22 mouse cellular contexts compared by ENCODE assay signal in the genomic region with DNA sequence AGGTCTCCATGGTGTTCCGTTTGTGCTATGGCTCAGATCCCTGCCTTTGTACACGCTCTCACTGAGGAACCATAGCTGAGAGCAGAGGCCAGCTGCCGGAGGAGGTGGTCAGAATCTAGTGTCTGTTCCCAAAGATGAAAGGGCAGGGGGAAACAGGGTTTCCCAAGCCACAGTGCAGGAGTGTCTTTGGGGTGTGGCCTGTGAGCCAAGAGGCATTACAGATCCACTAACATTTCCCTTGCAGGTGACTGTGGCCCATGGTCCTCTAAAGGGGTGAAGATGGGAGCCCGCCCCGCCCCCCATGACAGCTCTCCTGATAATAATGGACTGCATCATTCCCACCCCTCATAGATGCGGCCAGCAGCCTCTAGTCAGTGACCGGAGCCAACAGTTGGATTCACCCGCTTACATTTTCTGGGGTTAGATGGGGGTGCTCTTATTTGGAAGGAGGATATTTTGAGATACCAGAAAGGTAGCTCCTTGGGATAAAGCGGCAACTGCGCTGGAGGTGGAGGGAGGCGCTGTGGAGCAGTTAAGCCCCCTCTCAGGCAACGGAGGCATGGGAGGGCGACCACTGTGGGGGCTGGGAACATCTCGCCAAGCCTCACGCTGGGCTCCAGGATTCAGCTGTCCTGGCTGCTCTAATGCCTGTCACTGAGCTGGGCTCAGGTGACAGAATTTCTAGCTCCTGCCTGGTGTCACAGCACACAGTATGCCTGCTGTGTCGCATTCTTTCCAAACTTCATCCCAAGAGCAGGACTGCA. TPM values are rescaled to one million over a fixed set of nuclear protein-coding genes. Genes with fewer than 3 reads are reported as not detected.
DNase-seq lines count a peak whose midpoint lies in the region; ATAC-seq and TF ChIP-seq lines count a peak whose summit lies in the region.
"Had no signal": no experiment of that assay in that cellular context is flagged by ENCODE, and none has a peak within 500 bp of the region (broad histone marks: within the 10 kb centered on the region; RNA-seq: fewer than 3 reads in every experiment).

No protein-coding gene starts in this region.

- H3K36me3 ChIP-seq in forebrain, postnatal 0 days (ENCODE audit: insufficient read depth): no peaks in the 10 kb centered on the region
- 0 out of 2 replicates have a peak, but pooled peaks cover 4% of the 10 kb centered on the region for H3K36me3 ChIP-seq in forebrain, embryonic 13.5 days (ENCODE audit: poor library complexity, severe bottlenecking)
- no peaks in the 10 kb centered on the region for H3K36me3 ChIP-seq in midbrain, embryonic 10.5 days
- H3K36me3 ChIP-seq in midbrain, embryonic 15.5 days (replicated peaks): no peaks in the 10 kb centered on the region
- H3K36me3 ChIP-seq in midbrain, embryonic 16.5 days (ENCODE audit: control insufficient read depth, insufficient read depth, low read length): peaks cover 4% of the 10 kb centered on the region
- H3K36me3 ChIP-seq: embryonic facial prominence, embryonic 13.5 days; forebrain, embryonic 15.5 days; G1E; heart, embryonic 10.5 days had no signal

- 59% methylated on average over 16 of the region's 16 CpGs for WGBS in forebrain, postnatal 0 days
- WGBS in forebrain, embryonic 13.5 days: 51% methylated on average over 16 of the region's 16 CpGs
- WGBS in midbrain, embryonic 10.5 days: 54% methylated on average over 16 of the region's 16 CpGs
- WGBS in midbrain, embryonic 15.5 days: 43% methylated on average over 16 of the region's 16 CpGs
- WGBS in midbrain, embryonic 16.5 days: 49% methylated on average over 16 of the region's 16 CpGs

- DNase-seq in cerebellum, adult 11-12 months: peak; percentile 47
- no peak for DNase-seq in cerebellum, adult 9-10 months
- no peak for DNase-seq in forebrain, postnatal 0 days
- DNase-seq in midbrain, embryonic 10.5 days (ENCODE audit: low spot score): no peak
- DNase-seq in thymus, postnatal 14 days: no peak
- DNase-seq: adrenal gland, postnatal 36 days; kidney, postnatal 4 days; lung, adult 18-20 months; lung, postnatal 14 days; thymus, postnatal 36 days had no signal

- 0 out of 2 replicates have a peak, but pooled peaks have one; percentile 6 for TF ChIP-seq CTCF in forebrain, postnatal 0 days (IDR thresholded peaks at IDR 0.05; ENCODE audit: low read depth)

- H3K27me3 ChIP-seq in forebrain, postnatal 0 days (ENCODE audit: insufficient read depth, low read length): no peaks in the 10 kb centered on the region
- no peaks in the 10 kb centered on the region for H3K27me3 ChIP-seq in forebrain, embryonic 13.5 days
- H3K27me3 ChIP-seq in midbrain, embryonic 10.5 days (ENCODE audit: low read depth, poor library complexity, severe bottlenecking): peaks cover 77% of the 10 kb centered on the region
- H3K27me3 ChIP-seq in midbrain, embryonic 15.5 days (replicated peaks): no peaks in the 10 kb centered on the region
- H3K27me3 ChIP-seq in midbrain, embryonic 16.5 days (ENCODE audit: control insufficient read depth, insufficient read depth, low read depth, low read length): no peaks in the 10 kb centered on the region
- H3K27me3 ChIP-seq: forebrain, embryonic 15.5 days had no signal

- no peaks in the 10 kb centered on the region for H3K9me3 ChIP-seq in forebrain, postnatal 0 days (ENCODE audit: low read length)
- H3K9me3 ChIP-seq in forebrain, embryonic 13.5 days (replicated peaks): peaks cover 7% of the 10 kb centered on the region
- peaks cover 9% of the 10 kb centered on the region for H3K9me3 ChIP-seq in midbrain, embryonic 10.5 days (replicated peaks)
- no peaks in the 10 kb centered on the region for H3K9me3 ChIP-seq in midbrain, embryonic 15.5 days
- no peaks in the 10 kb centered on the region; the same call in 1 of the 2 replicates for H3K9me3 ChIP-seq in midbrain, embryonic 16.5 days (replicated peaks; ENCODE audit: control insufficient read depth, low read length, poor library complexity, severe bottlenecking)
- H3K9me3 ChIP-seq: embryonic facial prominence, embryonic 13.5 days; forebrain, embryonic 15.5 days had no signal

- H3K4me1 ChIP-seq in forebrain, postnatal 0 days (ENCODE audit: insufficient read depth): no peaks in the 10 kb centered on the region
- peaks cover 30% of the 10 kb centered on the region for H3K4me1 ChIP-seq in forebrain, embryonic 13.5 days
- H3K4me1 ChIP-seq in midbrain, embryonic 10.5 days: peaks cover 48% of the 10 kb centered on the region
- peaks cover 21% of the 10 kb centered on the region for H3K4me1 ChIP-seq in midbrain, embryonic 15.5 days
- H3K4me1 ChIP-seq in midbrain, embryonic 16.5 days (ENCODE audit: control insufficient read depth, insufficient read depth, low read length): peaks cover 20% of the 10 kb centered on the region

- no peak overlapping the region for H3K4me2 ChIP-seq in forebrain, postnatal 0 days (ENCODE audit: low read depth)
- H3K4me2 ChIP-seq in forebrain, embryonic 13.5 days: no peak overlapping the region
- H3K4me2 ChIP-seq in midbrain, embryonic 15.5 days: no peak overlapping the region
- no peak overlapping the region for H3K4me2 ChIP-seq in midbrain, embryonic 16.5 days (ENCODE audit: low read length)
- H3K4me2 ChIP-seq: embryonic facial prominence, embryonic 13.5 days; forebrain, embryonic 15.5 days; liver, embryonic 11.5 days; neural tube, embryonic 13.5 days had no signal

- no peak overlapping the region for H3K27ac ChIP-seq in forebrain, postnatal 0 days (ENCODE audit: low read depth, low read length)
- no peak overlapping the region for H3K27ac ChIP-seq in forebrain, embryonic 13.5 days
- peak overlapping the region; percentile 42 for H3K27ac ChIP-seq in midbrain, embryonic 10.5 days (replicated peaks)
- no peak overlapping the region for H3K27ac ChIP-seq in midbrain, embryonic 15.5 days
- H3K27ac ChIP-seq in midbrain, embryonic 16.5 days (ENCODE audit: low read length): no peak overlapping the region
- H3K27ac ChIP-seq: embryonic facial prominence, embryonic 13.5 days; forebrain, embryonic 15.5 days; heart, embryonic 10.5 days; neural tube, embryonic 13.5 days had no signal

- no peak overlapping the region for H3K9ac ChIP-seq in forebrain, postnatal 0 days
- no peak overlapping the region for H3K9ac ChIP-seq in forebrain, embryonic 13.5 days
- no peak overlapping the region for H3K9ac ChIP-seq in midbrain, embryonic 15.5 days
- H3K9ac ChIP-seq in midbrain, embryonic 16.5 days (ENCODE audit: low read depth, low read length): no peak overlapping the region
- H3K9ac ChIP-seq: embryonic facial prominence, embryonic 13.5 days; forebrain, embryonic 15.5 days; neural tube, embryonic 13.5 days had no signal

- H3K4me3 ChIP-seq in forebrain, postnatal 0 days (ENCODE audit: low read depth, low read length): no peak overlapping the region
- no peak overlapping the region for H3K4me3 ChIP-seq in forebrain, embryonic 13.5 days
- H3K4me3 ChIP-seq in midbrain, embryonic 10.5 days: no peak overlapping the region
- no peak overlapping the region for H3K4me3 ChIP-seq in midbrain, embryonic 15.5 days
- no peak overlapping the region for H3K4me3 ChIP-seq in midbrain, embryonic 16.5 days (ENCODE audit: low read depth, low read length)
- H3K4me3 ChIP-seq: embryonic facial prominence, embryonic 13.5 days; forebrain, embryonic 15.5 days; heart, embryonic 10.5 days; hindbrain, embryonic 10.5 days; neural tube, embryonic 13.5 days had no signal

- ATAC-seq in forebrain, postnatal 0 days: no peak
- no peak for ATAC-seq in forebrain, embryonic 13.5 days
- no peak for ATAC-seq in midbrain, embryonic 15.5 days (replicated peaks)
- 0 out of 2 replicates have a peak, but pooled peaks have one; percentile 6 for ATAC-seq in midbrain, embryonic 16.5 days
- ATAC-seq: forebrain, embryonic 15.5 days; intestine, embryonic 16.5 days had no signal

RNA-seq across cellular contexts. Expression of gene Sez6l, which starts 43.5 kb away (rescaled TPM):
- 46.3 and 73.8 TPM in 2 replicates for total RNA-seq in forebrain, postnatal 0 days (2014; rRNA removed)
- 28.3 and 48.4 TPM in 2 replicates for polyA plus RNA-seq in forebrain, postnatal 0 days (2015; fragmentation: Nextera tagmentation; extraction: Ambion mirVana)
- 22.5 and 24.0 TPM in 2 replicates for polyA plus RNA-seq in forebrain, embryonic 13.5 days (2015; fragmentation: Nextera tagmentation; extraction: Ambion mirVana)
- polyA plus RNA-seq in midbrain, embryonic 10.5 days (2016; fragmentation: Nextera tagmentation; extraction: Ambion mirVana): 1.7 and 2.7 TPM in 2 replicates
- 65.4 and 67.5 TPM in 2 replicates for polyA plus RNA-seq in midbrain, embryonic 15.5 days (2015; fragmentation: Nextera tagmentation; extraction: Ambion mirVana)
- polyA plus RNA-seq in midbrain, embryonic 16.5 days (2015; fragmentation: Nextera tagmentation; extraction: Ambion mirVana): 72.9 and 75.7 TPM in 2 replicates
- total RNA-seq: megakaryocyte, adult 5-6 weeks had no signal
- polyA plus RNA-seq: G1E had no signal
